Mouse (Mus musculus) megakaryocyte, adult 5-6 weeks (primary cell): ENCODE measurements around the gene Serpinh1. TPM values are rescaled to one million over a fixed set of nuclear protein-coding genes. Genes with fewer than 3 reads are reported as not detected.

Experiments
- ATAC-seq: 2 replicates; pipeline ENCODE4 v1.8.0; 2016; ENCODE audit warnings: mild to moderate bottlenecking, inconsistent platforms; ENCODE audit not compliant: poor library complexity, severe bottlenecking
- total RNA-seq, 2 experiments: library from RNA; stranded (forward) in 1 of 2; stranded (reverse) in 1 of 2; fragments of 153-499, 151-499 nt in 1 of 2; fragments of 221-1000, 200-1000 nt in 1 of 2; gene quantifications; 2 replicates each; pipeline versions ENCODE4 v1.2.3 to v1.2.4; 2015 to 2017

Serpinh1 gene
- total RNA-seq (2015) = 0.23 and 0.76 TPM in 2 replicates
- 0.37 and 0.73 TPM in 2 replicates for total RNA-seq (2017)

- ATAC-seq = no peak
Measured at GRCm38 (mm10) chr7:99352526-99353400, at the start of gene Serpinh1. Gene Serpinh1, minus strand, starts transcription at chr7:99353239.

- ATAC-seq = no peak
Measured at GRCm38 (mm10) chr7:99402477-99402876, 49.4 kb upstream of the Serpinh1 start.

GRCm38 (mm10) chr7:99401373-99401772, 48.3 kb upstream of the Serpinh1 start:
- no peak for ATAC-seq

DNA sequence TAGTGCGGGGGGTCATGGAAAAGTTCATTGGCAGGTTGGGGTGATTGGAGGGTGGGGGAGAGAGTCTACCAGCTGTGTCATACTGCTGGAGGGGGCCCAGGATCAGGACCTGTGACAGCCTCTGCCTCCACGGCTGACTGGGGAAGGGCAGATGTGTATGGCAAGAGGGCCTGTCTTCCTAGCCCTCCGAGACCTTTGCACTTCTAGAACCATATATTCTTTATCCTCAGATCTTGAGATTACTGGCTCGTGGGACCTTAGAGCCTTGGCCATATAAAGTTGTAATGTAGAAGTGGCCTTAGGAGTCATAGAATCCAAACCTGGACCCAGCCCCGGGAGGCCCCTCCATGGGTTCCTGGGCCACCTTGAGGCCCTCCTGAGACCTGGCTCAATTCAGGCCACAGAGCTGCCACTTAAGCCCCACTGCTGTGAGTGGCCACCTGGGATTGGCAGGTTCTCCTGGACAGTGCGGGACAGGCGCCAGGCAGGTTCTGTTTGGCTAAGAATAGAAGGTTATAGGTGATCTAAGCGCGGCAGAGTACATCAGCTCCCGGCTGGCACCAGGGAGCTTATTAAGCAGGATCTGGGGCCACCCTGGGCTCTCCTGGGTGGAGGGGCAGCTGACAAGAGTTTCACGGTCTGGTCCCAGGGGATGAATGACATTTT, 44.1 kb upstream of the Serpinh1 start:
- no peak for ATAC-seq

DNA sequence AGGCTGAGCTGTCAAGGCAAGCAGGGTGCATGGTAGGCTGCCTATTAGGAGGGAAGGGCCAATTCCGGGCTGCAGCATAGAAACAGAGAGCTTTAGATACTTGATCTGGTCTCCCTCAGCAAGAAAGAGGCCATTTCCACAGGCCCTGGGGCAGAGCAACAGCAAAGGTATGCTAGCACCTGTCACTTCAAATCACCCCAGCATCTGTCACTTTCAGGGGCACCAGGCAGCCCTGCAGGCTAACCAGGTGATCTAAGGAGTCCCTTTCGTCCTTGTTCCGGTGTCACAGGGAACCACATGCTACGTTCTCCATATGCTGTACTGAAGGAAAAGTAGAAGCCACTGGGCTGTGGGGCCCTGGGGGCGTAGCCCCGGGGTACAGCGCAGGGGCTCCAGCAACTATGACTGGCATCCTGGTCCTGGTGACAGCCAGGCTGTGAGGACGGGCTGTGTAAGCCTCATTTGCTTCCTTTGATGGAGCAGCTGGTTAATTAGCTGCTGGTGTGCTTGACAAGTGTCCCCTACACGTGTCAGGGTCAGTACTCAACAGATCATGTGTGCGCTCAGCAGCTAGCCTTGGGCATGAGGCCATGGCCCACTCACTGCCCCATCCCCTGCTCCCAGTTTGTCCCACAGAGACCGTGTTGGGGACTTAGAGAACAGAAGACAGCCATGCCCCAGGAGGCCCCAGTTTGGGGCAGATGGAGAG, 43.0 kb upstream of the Serpinh1 start:
- no peak for ATAC-seq

DNA sequence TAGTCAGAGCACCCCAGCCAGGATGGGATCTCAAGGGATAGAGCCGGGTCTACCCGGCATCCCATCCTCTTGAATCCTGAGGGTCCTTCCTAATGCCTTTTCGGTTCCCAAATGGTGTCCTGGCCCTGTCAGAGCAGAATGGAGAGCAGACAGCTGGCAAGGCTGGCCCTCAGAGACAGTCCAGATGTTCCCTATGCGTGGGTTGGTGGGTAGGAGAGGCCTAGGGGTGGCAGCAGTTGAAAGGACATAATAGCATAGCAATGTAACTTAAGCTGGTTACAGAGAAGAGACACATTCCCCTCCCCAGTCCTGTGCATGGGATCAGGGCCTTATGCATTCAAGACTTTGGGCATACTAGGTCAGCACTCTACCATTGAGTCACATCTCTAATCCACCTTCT, 42.3 kb upstream of the Serpinh1 start:
- ATAC-seq = no peak

DNA sequence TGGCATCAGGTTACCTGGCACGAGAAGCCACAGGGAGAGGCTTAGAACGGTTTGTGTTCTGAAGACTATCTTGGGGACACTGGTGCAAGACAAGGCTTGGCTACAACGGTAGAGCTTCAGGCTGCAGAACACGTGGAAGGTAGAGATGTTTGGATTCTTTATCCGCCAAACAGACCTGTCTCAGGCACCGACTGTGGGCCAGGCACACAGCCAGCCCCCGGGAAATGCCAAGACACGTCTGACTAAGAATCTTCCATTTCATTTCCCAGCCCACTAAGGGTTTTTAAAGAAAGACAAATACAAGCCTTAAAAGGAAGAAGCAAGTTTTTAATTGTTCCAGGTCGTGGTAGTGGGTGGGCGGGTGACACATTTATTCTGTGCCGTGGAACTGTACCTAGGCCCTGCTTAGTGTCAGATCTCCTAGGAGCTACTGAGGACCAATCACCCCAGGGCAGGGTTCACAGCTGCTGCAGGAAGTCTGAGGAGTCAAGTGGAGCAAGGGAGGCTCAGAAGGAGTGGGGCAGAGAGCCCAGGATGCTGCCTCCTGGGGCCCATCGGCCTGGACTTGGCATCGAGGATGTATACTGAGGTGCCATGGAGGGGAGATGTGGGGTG, 40.8 kb upstream of the Serpinh1 start:
- ATAC-seq = no peak

DNA sequence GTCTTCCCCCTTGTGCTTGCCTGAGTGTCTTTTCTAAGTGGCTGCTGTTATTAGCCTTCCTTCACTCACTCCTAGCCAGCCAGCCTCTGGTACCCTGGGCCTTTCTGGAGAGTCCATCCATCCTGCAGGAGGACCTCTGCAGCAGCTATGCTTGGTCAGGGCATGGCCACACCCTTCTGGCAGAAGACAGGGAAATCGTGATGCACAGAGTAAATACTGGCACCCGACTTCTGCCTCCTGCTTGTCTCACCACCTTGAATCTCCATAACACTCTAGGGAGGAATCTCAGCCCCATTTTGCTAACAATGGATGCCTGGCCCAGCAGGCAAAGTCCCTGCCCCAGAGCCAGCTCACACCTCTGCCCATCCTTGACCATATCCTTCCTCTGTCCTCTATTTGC, 39.7 kb upstream of the Serpinh1 start:
- no peak for ATAC-seq

DNA sequence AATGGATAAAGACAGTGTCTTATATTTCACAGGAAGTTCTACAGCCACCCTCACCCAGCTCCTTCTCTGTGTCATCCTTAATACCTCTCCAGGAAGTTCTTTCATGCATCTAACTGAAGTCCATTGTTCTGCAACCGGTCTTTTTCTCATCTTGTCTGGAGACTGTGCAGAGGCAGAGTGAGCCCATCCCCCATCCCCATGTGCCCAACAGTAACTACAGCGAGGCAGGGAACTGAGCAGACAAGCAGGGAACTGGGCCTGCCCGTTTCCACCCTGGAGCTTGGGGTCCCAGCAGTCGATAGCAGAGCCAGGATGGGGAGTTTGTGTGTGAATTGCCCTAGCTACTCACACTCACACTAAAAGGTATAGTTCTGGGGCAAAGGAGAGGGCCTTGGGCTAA, 37.5 kb upstream of the Serpinh1 start:
- ATAC-seq = no peak

GRCm38 (mm10) chr7:99387356-99387755, 34.3 kb upstream of the Serpinh1 start:
- no peak for ATAC-seq

- ATAC-seq = no peak
Measured at GRCm38 (mm10) chr7:99386811-99387210, 33.8 kb upstream of the Serpinh1 start.

DNA sequence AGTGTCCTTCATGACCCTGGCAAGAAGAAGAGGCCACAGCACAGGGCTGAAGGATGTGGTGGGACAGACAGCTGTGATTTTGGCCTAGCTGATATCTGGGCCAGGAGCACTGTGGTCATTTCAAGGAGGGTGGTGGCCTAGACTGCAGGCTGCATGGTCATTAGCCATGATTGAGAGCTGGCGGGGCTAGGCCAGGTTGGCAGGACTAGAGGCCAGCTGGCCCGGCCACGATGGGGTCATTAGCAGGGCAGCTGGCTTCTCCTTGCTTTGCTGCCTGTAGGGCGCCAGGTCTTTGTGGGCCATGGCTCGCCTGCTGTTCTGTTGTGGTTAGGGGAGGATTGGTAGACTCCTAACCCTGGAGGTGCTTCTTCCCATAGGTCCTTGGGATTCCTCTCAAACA, 33.0 kb upstream of the Serpinh1 start:
- ATAC-seq = no peak

DNA sequence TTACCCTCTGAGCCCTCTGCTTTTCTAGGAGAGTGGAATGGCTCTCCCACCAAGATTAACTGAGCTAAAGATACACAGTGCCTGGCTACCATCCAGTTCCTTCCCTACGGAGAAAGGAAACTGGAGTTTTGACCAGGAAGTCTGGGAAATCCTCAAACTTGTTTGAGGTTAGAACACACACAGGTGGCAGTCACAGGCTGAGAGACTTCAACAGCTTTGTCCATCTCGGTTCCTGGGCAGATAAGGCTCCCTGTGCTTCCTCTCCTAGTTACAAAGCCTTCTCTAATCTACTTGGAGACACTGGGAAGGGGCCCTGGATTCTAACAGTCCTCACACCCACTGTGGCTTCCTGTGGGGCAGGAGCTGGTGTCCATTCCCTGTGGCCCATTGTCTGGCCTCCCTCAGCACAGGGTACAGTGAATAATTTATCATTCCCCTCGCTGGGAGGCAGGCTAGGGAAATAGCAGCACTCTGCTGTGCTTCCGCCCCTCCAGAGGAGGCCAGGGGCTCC, 31.1 kb upstream of the Serpinh1 start:
- ATAC-seq = no peak

GRCm38 (mm10) chr7:99383246-99383645, 30.2 kb upstream of the Serpinh1 start:
- no peak for ATAC-seq

GRCm38 (mm10) chr7:99382088-99383000, 29.3 kb upstream of the Serpinh1 start:
- no peak for ATAC-seq

DNA sequence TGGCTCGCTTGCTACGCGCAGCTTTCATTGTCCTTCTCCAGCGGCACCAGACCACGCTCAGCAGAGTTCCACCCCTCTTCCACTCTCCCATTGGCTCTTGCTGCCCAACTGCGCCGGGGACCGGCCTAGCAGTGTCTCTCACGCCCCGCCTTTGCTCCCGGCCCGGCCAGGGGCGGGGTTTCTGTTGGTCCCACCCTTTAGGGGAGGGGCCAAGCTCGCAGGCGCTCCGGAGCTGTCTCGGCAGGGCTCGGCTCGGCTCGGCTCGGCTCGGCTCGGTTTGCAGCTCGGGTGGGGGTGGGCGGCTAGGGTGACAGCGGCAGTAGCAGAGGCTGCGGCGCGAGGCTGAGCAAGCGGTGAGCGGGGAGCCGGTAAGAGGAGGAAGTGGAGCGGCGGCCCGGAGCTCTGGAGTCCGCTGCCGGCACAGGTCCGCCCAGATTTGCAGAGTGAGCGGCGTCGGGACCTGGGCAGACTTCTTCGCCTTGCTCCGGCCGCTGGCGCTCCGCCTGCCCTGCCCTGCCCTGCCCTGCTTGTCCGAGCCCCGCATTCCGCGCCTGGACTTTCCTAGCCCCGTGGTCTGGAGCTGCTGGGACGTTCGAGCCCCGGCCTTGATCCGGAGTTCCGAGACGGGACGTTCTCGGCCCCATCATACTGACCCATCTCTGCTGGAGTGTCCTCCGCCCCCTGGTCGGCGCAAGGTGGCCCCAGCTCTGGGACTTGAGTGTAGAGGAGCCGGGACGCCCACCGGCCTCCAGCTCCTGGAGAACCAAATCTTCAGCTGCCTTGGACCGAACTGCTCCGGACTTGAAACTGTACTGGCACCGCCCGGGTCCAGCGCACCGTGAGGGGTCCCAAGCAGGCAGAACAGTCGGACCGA, 28.4 kb upstream of the Serpinh1 start, which contains the start of gene Gdpd5:
Gdpd5 (plus strand) TSS at position 201 of the 874 bp plus-strand sequence.
- peak; percentile 88 for ATAC-seq

- ATAC-seq = peak; percentile 51
Measured at GRCm38 (mm10) chr7:99380491-99381213, 27.6 kb upstream of the Serpinh1 start.

DNA sequence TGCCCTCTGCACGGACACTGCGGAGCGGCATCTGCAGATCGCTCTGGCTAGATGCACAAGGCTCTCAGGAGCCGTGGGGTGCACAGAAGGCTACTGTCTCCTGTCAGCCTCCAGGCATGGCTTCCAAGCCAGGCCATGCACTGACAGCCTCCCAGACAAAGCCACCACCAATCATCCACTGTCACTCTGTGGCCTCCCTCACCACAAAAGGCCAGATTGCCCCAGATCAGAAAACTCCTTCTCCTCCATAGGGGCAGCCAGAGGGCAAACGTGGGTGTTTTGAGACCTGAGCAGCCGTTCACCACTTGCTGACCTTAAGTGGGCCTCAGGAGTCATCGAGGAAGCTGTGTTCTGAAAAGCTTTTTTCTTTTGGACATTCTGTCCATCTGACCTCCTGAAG, 25.8 kb upstream of the Serpinh1 start:
- ATAC-seq = no peak
